8 mouse cellular contexts compared by ENCODE assay signal in genomic region chr6:124919695-124920317, GRCm38 (mm10). TPM values are rescaled to one million over a fixed set of nuclear protein-coding genes. Genes with fewer than 3 reads are reported as not detected.
A peak's percentile ranks its signal among the peaks of the same experiment; 100 is the strongest.
DNase-seq lines count a peak whose midpoint lies in the region; ATAC-seq lines count a peak whose summit lies in the region.

TSS of gene Ptms (minus strand) at chr6:124920103.

- H3K36me3 ChIP-seq in hindbrain, embryonic 11.5 days (ENCODE audit: control insufficient read depth, insufficient read depth, low read length) = no peaks in the 10 kb centered on the region
- peaks cover 3% of the 10 kb centered on the region for H3K36me3 ChIP-seq in lung, embryonic 16.5 days (ENCODE audit: control insufficient read depth, insufficient read depth, low read length)

- peak within 1 kb of the TSS; percentile 20; the same call in 1 of the 2 replicates for H3K9ac ChIP-seq in hindbrain, embryonic 11.5 days (ENCODE audit: low read depth, low read length)
- H3K9ac ChIP-seq in lung, embryonic 16.5 days (ENCODE audit: low read length) = peak within 1 kb of the TSS; percentile 95

- no peaks in the 10 kb centered on the region for H3K9me3 ChIP-seq in hindbrain, embryonic 11.5 days (ENCODE audit: control insufficient read depth, low read length)
- no peaks in the 10 kb centered on the region for H3K9me3 ChIP-seq in lung, embryonic 16.5 days (ENCODE audit: control insufficient read depth, low read length)

- no peaks in the 10 kb centered on the region for H3K27me3 ChIP-seq in hindbrain, embryonic 11.5 days (ENCODE audit: control insufficient read depth, insufficient read depth, low read length)
- no peaks in the 10 kb centered on the region for H3K27me3 ChIP-seq in lung, embryonic 16.5 days (ENCODE audit: control insufficient read depth, insufficient read depth, low read depth, low read length)

- peak within 1 kb of the TSS; percentile 88; the same call in 1 of the 2 replicates for H3K4me3 ChIP-seq in hindbrain, embryonic 11.5 days (ENCODE audit: low read depth, low read length)
- peak within 1 kb of the TSS; percentile 39 for H3K4me3 ChIP-seq in lung, embryonic 16.5 days (ENCODE audit: low read length)

- H3K4me2 ChIP-seq in hindbrain, embryonic 11.5 days (replicated peaks; ENCODE audit: low read depth, low read length) = peak within 1 kb of the TSS; percentile 30
- H3K4me2 ChIP-seq in lung, embryonic 16.5 days (ENCODE audit: low read depth, low read length) = peak within 1 kb of the TSS; percentile 72

- under 1% methylated on average over 13 of the region's 13 CpGs for WGBS in hindbrain, embryonic 11.5 days
- 2% methylated on average over 12 of the region's 13 CpGs for WGBS in lung, embryonic 16.5 days

- DNase-seq in MEL-GATA-1-ER (ENCODE audit: extremely low read depth, low read depth) = peak; percentile 83
- peak; percentile 99 for DNase-seq in cerebellum, adult 9-11 months
- DNase-seq in frontal cortex, postnatal 10 days (ENCODE audit: low spot score in 2 of 2) = peak; percentile 90 to 94
- DNase-seq in hindbrain, embryonic 11.5 days (ENCODE audit: low spot score) = peak; percentile 96
- peak; percentile 96 for DNase-seq in layer of hippocampus, adult 9-11 months
- peak; percentile 79 for DNase-seq in ovary, postnatal 10 days (ENCODE audit: low spot score)
- DNase-seq in urinary bladder, adult 18-20 months (ENCODE audit: low spot score in 2 of 2) = peak; percentile 59 to 91

- peaks cover 16% of the 10 kb centered on the region for H3K4me1 ChIP-seq in hindbrain, embryonic 11.5 days (replicated peaks; ENCODE audit: control insufficient read depth, insufficient read depth, low read length)
- H3K4me1 ChIP-seq in lung, embryonic 16.5 days (replicated peaks; ENCODE audit: control insufficient read depth, insufficient read depth, low read length) = peaks cover 42% of the 10 kb centered on the region

- ATAC-seq in hindbrain, embryonic 11.5 days (ENCODE audit: low FRiP score) = peak; percentile 88
- peak; percentile 83 for ATAC-seq in lung, embryonic 16.5 days (ENCODE audit: low read depth)

- peak within 1 kb of the TSS; percentile 100 for H3K27ac ChIP-seq in hindbrain, embryonic 11.5 days (ENCODE audit: low read depth, low read length)
- H3K27ac ChIP-seq in lung, embryonic 16.5 days (ENCODE audit: low read length) = peak within 1 kb of the TSS; percentile 100

RNA-seq across cellular contexts. Expression of gene Ptms, which starts in this region (rescaled TPM):
- 321 and 337 TPM in 2 replicates for polyA plus RNA-seq in hindbrain, embryonic 11.5 days (2014; fragmentation: Nextera tagmentation; extraction: Ambion mirVana)
- polyA plus RNA-seq in lung, embryonic 16.5 days (2015; fragmentation: Nextera tagmentation; extraction: Ambion mirVana) = 341 and 346 TPM in 2 replicates

Comparison
In these comparisons a context has a peak if more than half of its experiments do, and no peak if none do; other contexts are left out.
1. Peak in every context shown above with its lines: DNase-seq, ATAC-seq, H3K4me3 ChIP-seq and H3K27ac ChIP-seq.